Mouse (Mus musculus) kidney, adult 2 months (tissue): ENCODE data around the gene Krtdap.

Experiments
- CTCF ChIP-seq: fragments of 200-500 bp; conservative IDR thresholded peaks from 2 replicates; pipeline ENCODE4 v1.5.1; 2011; ENCODE audit warnings: low read depth, mild to moderate bottlenecking, control low read depth, low read length, moderate library complexity, mixed read lengths; ENCODE audit not compliant: insufficient read depth, insufficient read length
- POLR2A ChIP-seq: fragments of 200-500 bp; IDR thresholded peaks from one replicate; pipeline ENCODE4 v1.6.1; 2011; ENCODE audit warnings: low read depth, low read length, control low read depth

DNA sequence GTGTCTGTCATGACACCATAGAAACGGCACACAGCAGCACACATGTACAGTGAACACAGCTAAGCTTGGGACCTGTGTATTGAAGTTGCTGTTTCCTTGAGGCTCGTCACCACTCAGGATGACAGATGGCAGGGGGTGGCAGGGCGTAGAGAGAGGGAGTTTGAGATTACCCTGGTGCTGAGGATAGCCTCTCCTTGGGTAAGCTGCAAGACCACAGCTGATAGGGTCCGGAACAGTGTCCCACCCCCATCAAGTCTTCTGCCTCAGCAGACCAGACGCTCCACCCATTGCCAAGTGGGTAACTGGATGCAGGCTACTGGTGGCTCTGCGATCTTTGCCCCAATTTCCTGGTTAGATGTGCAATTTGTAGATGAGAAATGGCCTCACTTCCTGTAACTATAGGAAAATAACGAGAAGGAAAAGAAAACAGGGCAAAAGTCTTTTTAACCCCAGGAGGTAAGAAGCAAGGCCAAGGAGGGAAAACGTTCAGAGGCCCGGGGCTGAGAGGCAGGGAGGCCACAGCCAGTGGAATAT is 24.1 kb downstream of the Krtdap start:
- TF ChIP-seq CTCF, result no peak
- TF ChIP-seq POLR2A, result no peak
